Mouse (Mus musculus) lung, postnatal 4 days (tissue): ENCODE measurements around the gene Slc3a2.
A peak's percentile ranks its signal among the peaks of the same experiment; 100 is the strongest.
"Not testable (repeated sequence)": the region's sequence is repeated elsewhere in the genome, so short reads cannot be mapped to it uniquely, and the experiment has no call there.

Experiments
- DNase-seq, 2 experiments: peaks; one replicate each; pipeline ENCODE4 v3.0.0; 2021

Slc3a2 gene

GRCm38 (mm10) chr19:8722907-8723573 lies at the start of gene Slc3a2:
Slc3a2 (minus strand) TSS chr19:8723369.
- peak; percentile 97 to 98 for DNase-seq

GRCm38 (mm10) chr19:8770567-8771270 lies 47.5 kb upstream of the Slc3a2 start, which contains the start of gene Tmem223:
Tmem223 (plus strand) TSS chr19:8770996.
- peak; percentile 89 for DNase-seq

- DNase-seq: no peak
These were observed 42.4 kb upstream of the Slc3a2 start for GRCm38 (mm10) chr19:8765562-8765961.

GRCm38 (mm10) chr19:8763276-8763675 lies 40.1 kb upstream of the Slc3a2 start:
- no peak for DNase-seq

GRCm38 (mm10) chr19:8760757-8761156 lies 37.6 kb upstream of the Slc3a2 start:
- DNase-seq: no peak

GRCm38 (mm10) chr19:8758899-8759298 lies 35.7 kb upstream of the Slc3a2 start:
- no peak for DNase-seq

GRCm38 (mm10) chr19:8757471-8757998 lies 34.4 kb upstream of the Slc3a2 start:
- no peak for DNase-seq

GRCm38 (mm10) chr19:8756635-8757387 lies 33.6 kb upstream of the Slc3a2 start, which contains the start of gene Nxf1:
Nxf1 (plus strand) TSS chr19:8757073.
- DNase-seq: peak; percentile 95

- DNase-seq: no peak
These were observed 32.5 kb upstream of the Slc3a2 start for GRCm38 (mm10) chr19:8755652-8756051.

- DNase-seq: no peak
These were observed 24.2 kb upstream of the Slc3a2 start for GRCm38 (mm10) chr19:8747368-8747767.

GRCm38 (mm10) chr19:8745382-8745781 lies 22.2 kb upstream of the Slc3a2 start:
- DNase-seq: no peak

- no peak for DNase-seq
These were observed 19.0 kb upstream of the Slc3a2 start for GRCm38 (mm10) chr19:8742176-8742575.

GRCm38 (mm10) chr19:8741243-8741869 lies 18.2 kb upstream of the Slc3a2 start, which contains the start of gene Stx5a:
Stx5a (plus strand) TSS chr19:8741413.
- DNase-seq: peak; percentile 96 to 98

- peak in 1 of 2 experiments; percentile 28 for DNase-seq
These were observed 17.4 kb upstream of the Slc3a2 start, which contains the start of gene 1700092M07Rik for GRCm38 (mm10) chr19:8740603-8741002. 1700092M07Rik (plus strand) TSS chr19:8740718.

GRCm38 (mm10) chr19:8739646-8740045 lies 16.5 kb upstream of the Slc3a2 start:
- no peak for DNase-seq

GRCm38 (mm10) chr19:8738911-8739310 lies 15.7 kb upstream of the Slc3a2 start:
- no peak for DNase-seq

GRCm38 (mm10) chr19:8736160-8736467 lies 12.9 kb upstream of the Slc3a2 start:
- DNase-seq: no peak

GRCm38 (mm10) chr19:8735389-8736159 lies 12.4 kb upstream of the Slc3a2 start, which contains the start of gene Wdr74:
Wdr74 (plus strand) TSS chr19:8735827.
- peak; percentile 94 to 95 for DNase-seq

GRCm38 (mm10) chr19:8734334-8734733 lies 11.2 kb upstream of the Slc3a2 start:
- DNase-seq: no peak

GRCm38 (mm10) chr19:8728335-8729099 lies 5.3 kb upstream of the Slc3a2 start:
- DNase-seq: not testable (repeated sequence)
